Mouse (Mus musculus) 3T3-L1 (cell line): ENCODE results near the gene Snx21.

Experiments
- DNase-seq: peaks from one replicate; pipeline ENCODE4 v3.0.0-alpha.2; 2015; ENCODE audit warnings: low read depth, low spot score

The Snx21 gene

GRCm38 (mm10) chr2:164828437-164828836 is 42.8 kb downstream of the Snx21 start, which contains the start of gene Spata25:
Gene Spata25 (minus strand): TSS chr2:164828537.
- no peak for DNase-seq

- peak; percentile 44 for DNase-seq
These were observed 43.5 kb downstream of the Snx21 start for GRCm38 (mm10) chr2:164829090-164829489.

GRCm38 (mm10) chr2:164831029-164831428 is 45.4 kb downstream of the Snx21 start:
- no peak for DNase-seq

- DNase-seq: peak; percentile 55
These were observed 46.6 kb downstream of the Snx21 start for GRCm38 (mm10) chr2:164832032-164832747.

- DNase-seq: peak; percentile 90
These were observed 47.2 kb downstream of the Snx21 start, which contains the start of gene Ctsa for GRCm38 (mm10) chr2:164832748-164833301. Gene Ctsa (plus strand): TSS chr2:164832873.

GRCm38 (mm10) chr2:164833314-164833959 is 47.8 kb downstream of the Snx21 start, which contains the start of gene Neurl2:
Gene Neurl2 (minus strand): TSS chr2:164833456.
- DNase-seq: peak; percentile 98

GRCm38 (mm10) chr2:164834531-164834930 is 48.9 kb downstream of the Snx21 start:
- DNase-seq: peak; percentile 72

- DNase-seq: no peak
These were observed 49.5 kb downstream of the Snx21 start for GRCm38 (mm10) chr2:164835164-164835563.
